Mouse (Mus musculus) midbrain, embryonic 10.5 days (tissue): ENCODE results near the gene Morn1. TPM values are rescaled to one million over a fixed set of nuclear protein-coding genes. Genes with fewer than 3 reads are reported as not detected.

Source experiments
- DNase-seq: peaks from one replicate; pipeline ENCODE4 v3.0.0-alpha.2; 2017; ENCODE audit warnings: low spot score
- H3K27ac ChIP-seq: fragments of 300-500 bp; sonication (generic); replicated peaks from 2 replicates; pipeline ENCODE4 v1.5.1; 2016; ENCODE audit warnings: mild to moderate bottlenecking
- H3K27me3 ChIP-seq: fragments of 300-500 bp; sonication (generic); 2 replicates; pipeline ENCODE4 v1.6.1; 2016; ENCODE audit warnings: low read depth, mild to moderate bottlenecking; ENCODE audit not compliant: poor library complexity, severe bottlenecking
- H3K36me3 ChIP-seq: fragments of 300-500 bp; sonication (generic); 2 replicates; pipeline ENCODE4 v1.6.1; 2016; ENCODE audit warnings: mild to moderate bottlenecking, moderate library complexity
- H3K4me1 ChIP-seq: fragments of 300-500 bp; sonication (generic); 2 replicates; pipeline ENCODE4 v1.6.1; 2016
- H3K4me3 ChIP-seq: fragments of 300-500 bp; sonication (generic); 2 replicates; pipeline ENCODE4 v1.5.1; 2016; ENCODE audit warnings: mild to moderate bottlenecking, moderate library complexity
- H3K9me3 ChIP-seq: fragments of 300-500 bp; sonication (generic); replicated peaks from 2 replicates; pipeline ENCODE4 v1.6.1; 2016; ENCODE audit warnings: mild to moderate bottlenecking
- WGBS: fragments of 180-500 bp; shearing (Covaris S2); methylation state at CpG from one replicate; pipeline ENCODE4 v1.1.7; 2016; 5-methylcytosine and 5-hydroxymethylcytosine counted together
- polyA plus RNA-seq: library from polyadenylated mRNA; unstranded; fragments of >200 nt; fragmentation: Nextera tagmentation; extraction: Ambion mirVana; gene quantifications from 2 replicates; pipeline ENCODE4 v1.2.1, GENCODE M21; 2016

Gene Morn1
- polyA plus RNA-seq, 1 experiment from 2014 or later, result 5.1 TPM

DNA sequence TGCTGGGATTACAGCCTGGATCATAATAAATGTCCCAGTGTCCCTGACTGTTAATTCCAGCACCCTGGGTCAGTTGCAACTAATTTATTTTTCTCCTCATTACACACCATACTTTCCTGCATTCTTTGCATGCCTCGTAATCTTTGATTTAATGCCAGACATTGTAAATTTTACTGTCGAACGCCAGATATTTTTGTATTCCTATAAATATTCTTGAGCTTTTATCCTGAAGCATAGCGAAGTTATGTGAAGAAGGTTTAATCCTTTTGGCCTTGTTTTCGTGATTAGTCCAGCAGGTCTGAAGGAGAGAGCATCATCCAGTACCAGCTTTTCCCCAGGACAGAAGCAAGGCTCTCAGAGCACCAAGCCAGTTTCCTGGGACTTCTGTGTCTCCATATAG is 23.1 kb downstream of the Morn1 start:
- H3K4me1 ChIP-seq, result peaks cover 6% of the 10 kb centered on the region; the same call in 1 of the 2 replicates
- H3K27ac ChIP-seq, result no peak overlapping the region
- no peak for DNase-seq
- no peak overlapping the region for H3K4me3 ChIP-seq
- 89% methylated on average over 5 of the region's 5 CpGs for WGBS
- H3K36me3 ChIP-seq, result no peaks in the 10 kb centered on the region
- H3K27me3 ChIP-seq, result no peaks in the 10 kb centered on the region
- no peaks in the 10 kb centered on the region for H3K9me3 ChIP-seq

DNA sequence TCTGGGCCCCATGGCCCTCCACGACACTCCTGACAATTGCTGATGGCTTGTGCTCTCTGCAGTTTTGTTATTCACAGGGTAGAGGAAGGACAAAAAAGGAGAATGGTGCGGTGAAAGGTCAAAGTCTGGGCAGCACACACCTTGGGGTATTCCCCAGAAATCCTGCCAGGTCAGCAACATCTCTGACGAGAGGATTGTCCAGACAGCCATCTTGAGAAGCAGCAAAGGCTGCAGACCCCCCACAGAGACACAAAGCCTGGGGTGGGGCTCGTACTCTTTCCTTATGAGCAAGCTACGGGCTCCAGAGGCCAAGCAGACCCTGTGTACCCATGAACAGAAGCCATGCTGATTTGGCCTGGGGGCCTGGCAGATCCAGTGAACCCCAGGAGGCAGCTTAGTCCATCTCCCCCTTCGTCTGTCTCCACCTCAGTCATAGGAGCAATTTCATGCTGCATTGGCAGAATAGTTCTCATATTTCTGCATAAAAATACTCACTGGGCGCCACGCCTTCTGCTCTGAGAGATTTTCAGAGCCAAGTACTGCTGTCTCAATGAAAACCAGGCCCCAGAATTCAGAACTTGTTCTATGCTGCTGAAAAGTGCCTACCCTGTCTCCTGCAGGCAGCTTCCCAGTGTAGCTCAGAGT is 27.5 kb downstream of the Morn1 start:
- Histone ChIP-seq H3K27me3 (no peaks in the 10 kb centered on the region), H3K4me3 (no peak overlapping the region), H3K4me1 (peaks cover 23% of the 10 kb centered on the region), H3K9me3 (no peaks in the 10 kb centered on the region), H3K27ac (0 out of 2 replicates have a peak overlapping the region, but pooled peaks have one; percentile 24), H3K36me3 (no peaks in the 10 kb centered on the region)
- no peak for DNase-seq
- 74% methylated on average over 8 of the region's 8 CpGs for WGBS

DNA sequence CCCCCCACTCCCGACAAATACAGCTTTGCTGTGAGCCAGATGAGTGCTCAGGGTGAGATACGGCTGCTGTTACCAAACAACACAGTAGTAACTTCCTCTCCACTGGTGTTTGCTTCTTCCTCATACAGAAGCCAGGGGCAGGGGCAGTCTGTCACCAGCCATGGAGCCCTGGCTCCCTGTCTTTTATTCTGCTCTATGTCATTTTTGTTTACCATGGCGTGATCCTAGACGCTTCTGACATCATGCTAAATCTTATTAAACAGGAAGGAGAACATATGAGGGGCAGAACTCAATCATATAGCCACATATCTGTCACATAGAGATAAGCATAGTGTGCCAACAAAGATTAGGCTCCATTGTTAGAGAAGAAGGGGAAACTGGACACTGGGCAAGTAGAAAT is 30.2 kb downstream of the Morn1 start:
- H3K27ac ChIP-seq, result no peak overlapping the region
- H3K27me3 ChIP-seq, result no peaks in the 10 kb centered on the region
- no peak for DNase-seq
- H3K4me3 ChIP-seq, result no peak overlapping the region
- WGBS, result 91% methylated on average over 4 of the region's 4 CpGs
- peaks cover 37% of the 10 kb centered on the region for H3K4me1 ChIP-seq
- H3K9me3 ChIP-seq, result no peaks in the 10 kb centered on the region
- H3K36me3 ChIP-seq, result no peaks in the 10 kb centered on the region

DNA sequence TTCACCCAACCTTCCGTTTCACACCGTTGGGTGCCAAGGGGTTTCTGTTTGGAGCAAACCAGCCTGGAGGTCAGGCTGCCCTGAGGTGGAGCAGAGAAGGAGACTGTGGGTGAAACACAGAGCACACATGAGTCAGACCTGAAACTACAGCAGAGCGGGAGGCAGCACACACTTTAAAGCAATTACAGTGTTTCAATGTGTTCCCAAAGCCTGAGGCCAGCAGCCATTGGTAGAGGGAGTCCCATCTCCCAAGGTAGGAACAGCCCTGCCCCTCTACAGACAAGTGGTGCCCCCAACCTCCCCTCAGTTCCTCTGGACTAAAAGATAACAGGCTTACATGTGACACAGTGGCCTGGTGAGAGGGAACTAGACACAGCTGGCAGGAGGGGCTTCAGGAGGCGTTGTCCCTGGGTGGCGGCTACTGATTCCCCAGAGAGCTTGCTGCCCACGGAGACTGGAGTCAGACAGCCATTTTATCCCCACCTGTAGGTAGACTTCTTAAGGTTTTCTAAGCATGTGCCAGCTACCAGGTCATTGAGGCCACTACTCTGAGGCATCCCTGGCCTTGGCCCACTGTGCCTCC is 31.1 kb downstream of the Morn1 start:
- no peak for DNase-seq
- Histone ChIP-seq H3K36me3 (no peaks in the 10 kb centered on the region), H3K4me1 (peaks cover 43% of the 10 kb centered on the region), H3K27me3 (no peaks in the 10 kb centered on the region), H3K9me3 (no peaks in the 10 kb centered on the region), H3K4me3 (no peak overlapping the region), H3K27ac (no peak overlapping the region)
- 83% methylated on average over 6 of the region's 6 CpGs for WGBS

DNA sequence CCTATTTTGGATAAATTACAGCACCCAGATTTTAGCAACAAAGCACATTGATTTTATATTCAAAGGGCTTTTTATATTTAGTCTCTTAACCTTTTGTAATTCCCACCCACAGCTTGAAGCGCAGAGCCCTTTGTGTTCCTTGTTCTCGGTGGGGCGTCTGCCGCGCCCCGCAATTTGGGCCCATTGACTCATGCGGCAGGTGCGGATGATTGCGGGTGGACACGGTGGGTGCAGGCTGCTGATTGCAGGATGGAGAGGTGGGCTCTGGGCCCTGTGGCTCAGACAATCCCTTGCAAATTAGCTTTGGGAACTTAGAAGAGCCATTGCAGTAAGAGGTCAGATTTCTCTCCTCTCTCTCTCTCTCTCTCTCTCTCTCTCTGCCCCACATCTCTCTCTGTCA is 31.9 kb downstream of the Morn1 start:
- no peak for DNase-seq
- Histone ChIP-seq H3K27me3 (no peaks in the 10 kb centered on the region), H3K4me3 (no peak overlapping the region), H3K36me3 (no peaks in the 10 kb centered on the region), H3K27ac (0 out of 2 replicates have a peak overlapping the region, but pooled peaks have one; percentile 38), H3K4me1 (peaks cover 49% of the 10 kb centered on the region), H3K9me3 (no peaks in the 10 kb centered on the region)
- 82% methylated on average over 10 of the region's 10 CpGs for WGBS

DNA sequence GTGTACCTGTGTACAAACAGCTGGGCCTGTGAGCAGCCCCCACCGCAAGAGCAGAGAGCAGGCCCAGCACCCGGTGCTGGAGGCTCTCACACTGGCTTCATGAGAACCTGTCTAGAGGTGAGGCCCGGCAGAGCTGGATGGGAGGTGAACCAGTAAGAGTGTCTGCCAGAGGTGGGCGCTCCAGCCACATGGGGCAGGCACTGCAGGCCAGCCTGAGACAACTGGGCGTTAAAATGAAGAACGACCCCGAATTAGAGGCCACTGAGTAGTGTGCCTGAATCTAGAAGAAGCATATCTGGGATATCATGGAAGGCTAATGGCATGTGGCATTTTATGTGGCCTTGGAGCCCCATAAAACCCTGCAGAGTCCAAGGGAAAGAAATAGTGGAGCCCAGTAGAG is 33.7 kb downstream of the Morn1 start:
- Histone ChIP-seq H3K4me3 (no peak overlapping the region), H3K27me3 (no peaks in the 10 kb centered on the region), H3K4me1 (peaks cover 50% of the 10 kb centered on the region), H3K27ac (no peak overlapping the region), H3K36me3 (no peaks in the 10 kb centered on the region), H3K9me3 (no peaks in the 10 kb centered on the region)
- 90% methylated on average over 7 of the region's 7 CpGs for WGBS
- no peak for DNase-seq

DNA sequence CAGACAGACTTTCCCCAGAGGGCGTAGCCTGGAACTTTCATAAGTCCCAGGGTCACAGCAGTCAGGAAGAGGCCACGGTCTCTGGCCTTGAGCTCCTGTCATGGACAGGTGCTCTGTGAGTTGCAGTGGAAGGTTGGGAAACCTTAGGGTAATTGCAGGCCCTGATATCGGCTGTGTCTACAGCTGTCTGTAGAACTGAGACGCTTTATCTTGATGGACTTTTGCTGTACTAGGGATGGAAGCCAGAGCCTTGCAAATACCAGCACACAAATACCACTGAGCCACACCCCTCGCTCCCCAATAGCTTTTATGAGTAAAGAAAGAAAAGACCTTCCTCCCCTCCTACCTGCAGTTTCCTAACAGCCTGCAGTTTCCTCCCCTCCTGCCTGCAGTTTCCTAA is 34.2 kb downstream of the Morn1 start:
- no peak for DNase-seq
- Histone ChIP-seq H3K4me3 (no peak overlapping the region), H3K9me3 (no peaks in the 10 kb centered on the region), H3K36me3 (no peaks in the 10 kb centered on the region), H3K27me3 (no peaks in the 10 kb centered on the region), H3K4me1 (peaks cover 51% of the 10 kb centered on the region), H3K27ac (0 out of 2 replicates have a peak overlapping the region, but pooled peaks have one; percentile 42)
- WGBS, result 81% methylated on average over 5 of the region's 5 CpGs

DNA sequence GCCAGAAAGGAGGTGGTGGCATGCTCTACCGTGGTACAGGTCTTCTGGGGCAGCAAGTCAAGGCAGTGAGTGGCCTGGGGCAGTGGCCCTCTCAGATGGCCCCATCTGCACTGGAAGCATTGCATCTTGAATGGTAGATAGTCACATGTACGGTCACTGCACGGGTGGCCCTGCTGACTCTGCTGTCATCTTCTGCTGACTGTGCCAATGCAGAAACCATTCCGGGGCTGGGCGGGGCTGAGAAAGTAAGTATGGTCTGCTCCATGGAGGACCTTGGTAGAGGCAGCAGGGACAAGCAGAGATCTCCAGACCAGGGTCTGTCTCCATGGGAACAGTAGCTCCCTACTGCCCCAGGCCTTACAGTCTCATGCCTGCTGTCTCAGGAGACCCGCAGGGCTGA is 34.8 kb downstream of the Morn1 start:
- no peak for DNase-seq
- Histone ChIP-seq H3K4me3 (no peak overlapping the region), H3K4me1 (peaks cover 55% of the 10 kb centered on the region), H3K36me3 (no peaks in the 10 kb centered on the region), H3K9me3 (no peaks in the 10 kb centered on the region), H3K27me3 (no peaks in the 10 kb centered on the region), H3K27ac (peak overlapping the region; percentile 42; the same call in 1 of the 2 replicates)
- WGBS, result 87% methylated on average over 6 of the region's 6 CpGs

DNA sequence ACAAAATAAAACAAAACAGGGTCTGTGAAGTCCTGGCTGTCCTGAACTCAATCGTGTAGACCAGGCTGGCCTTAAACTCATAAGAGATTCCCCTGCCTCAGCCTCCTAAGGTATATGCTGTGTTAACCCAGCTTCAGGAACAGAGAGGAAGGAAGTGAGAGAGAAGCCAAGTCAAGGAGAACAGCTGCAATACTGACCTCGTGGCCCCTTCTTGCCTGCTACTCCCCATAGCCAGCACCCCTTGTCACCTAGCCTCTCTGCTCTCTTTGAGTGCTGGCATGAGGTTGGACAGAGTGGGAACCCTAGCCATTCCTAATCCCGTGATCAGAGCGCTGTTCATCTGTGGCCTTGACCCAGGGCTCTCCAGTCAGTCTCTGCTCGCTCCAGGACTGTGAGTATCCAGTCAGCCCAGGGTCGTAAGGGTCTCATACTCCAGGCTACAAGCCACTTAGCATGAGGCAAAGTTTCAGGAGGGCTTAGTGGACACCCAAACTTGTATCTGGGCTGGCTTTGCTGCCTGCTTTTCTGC is 35.6 kb downstream of the Morn1 start:
- Histone ChIP-seq H3K36me3 (no peaks in the 10 kb centered on the region), H3K27ac (peak overlapping the region; percentile 64), H3K27me3 (no peaks in the 10 kb centered on the region), H3K4me3 (no peak overlapping the region), H3K4me1 (peaks cover 60% of the 10 kb centered on the region), H3K9me3 (no peaks in the 10 kb centered on the region)
- no peak for DNase-seq
- WGBS, result 88% methylated on average over 6 of the region's 6 CpGs

DNA sequence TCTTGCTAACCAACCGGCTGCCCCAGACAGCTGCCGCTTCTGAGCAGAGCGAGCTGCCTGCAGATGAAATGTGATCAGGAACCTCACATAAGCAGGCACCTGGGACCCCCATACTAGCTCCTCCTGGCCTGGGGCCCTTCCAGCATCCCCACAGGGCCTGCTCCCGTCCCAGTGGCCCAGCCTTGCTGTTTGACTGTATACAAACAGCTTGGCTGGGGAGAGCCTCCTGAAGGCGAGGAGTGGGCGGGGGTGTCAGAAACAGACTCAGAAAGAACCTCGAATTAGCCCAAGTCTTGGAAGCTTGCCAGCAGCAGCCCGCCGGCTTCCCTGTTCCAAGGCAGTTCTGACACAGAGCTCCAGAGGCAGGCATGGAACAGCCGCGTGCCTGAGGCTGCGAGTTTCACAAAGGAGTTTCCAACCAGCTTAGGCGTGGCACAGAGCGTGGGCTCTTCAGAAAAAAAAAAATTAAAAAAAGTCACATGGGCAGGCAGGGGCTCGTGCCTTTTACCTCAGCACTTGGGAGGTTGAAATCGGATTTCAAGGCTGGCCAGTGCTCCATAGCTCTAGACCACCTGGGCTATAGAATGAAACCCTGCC is 36.2 kb downstream of the Morn1 start:
- Histone ChIP-seq H3K9me3 (no peaks in the 10 kb centered on the region), H3K27ac (peak overlapping the region; percentile 64), H3K36me3 (no peaks in the 10 kb centered on the region), H3K27me3 (no peaks in the 10 kb centered on the region), H3K4me3 (no peak overlapping the region), H3K4me1 (peaks cover 59% of the 10 kb centered on the region)
- 70% methylated on average over 16 of the region's 16 CpGs for WGBS
- DNase-seq, result no peak

DNA sequence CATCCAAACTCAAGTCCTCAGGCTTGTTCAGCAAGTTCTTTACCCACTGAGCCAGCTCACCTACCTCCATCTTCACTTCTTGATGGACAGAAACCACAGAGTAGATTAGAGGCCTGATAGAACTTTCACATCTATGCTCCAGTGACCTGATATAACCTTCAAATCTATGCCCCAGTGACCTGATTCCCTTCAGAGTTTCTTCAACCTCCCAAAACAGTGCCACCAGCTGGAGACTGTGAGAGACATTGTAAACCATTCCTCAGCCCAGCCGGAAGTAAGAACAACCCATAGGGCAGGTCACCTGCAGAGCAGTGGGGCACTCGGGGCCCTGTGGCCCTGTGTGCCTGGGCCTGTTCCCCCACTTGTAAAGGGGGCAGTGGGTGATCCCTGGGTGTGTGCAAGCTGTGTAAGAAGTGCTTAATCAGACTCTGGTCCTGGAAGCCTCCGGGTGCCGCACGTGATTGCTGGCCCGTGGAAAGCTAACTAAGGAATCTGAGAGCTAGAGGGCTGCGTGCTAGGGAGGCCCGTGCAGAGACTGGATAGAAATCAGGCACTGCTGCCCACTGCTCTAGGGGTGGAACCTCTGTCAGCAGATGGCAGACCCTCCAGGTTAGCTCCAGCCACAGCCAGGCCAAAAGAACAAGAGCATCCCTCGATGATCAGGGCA is 37.6 kb downstream of the Morn1 start:
- no peak overlapping the region for H3K4me3 ChIP-seq
- H3K27me3 ChIP-seq, result no peaks in the 10 kb centered on the region
- 79% methylated on average over 9 of the region's 9 CpGs for WGBS
- H3K4me1 ChIP-seq, result peaks cover 52% of the 10 kb centered on the region
- no peak for DNase-seq
- peak overlapping the region; percentile 55; the same call in 1 of the 2 replicates for H3K27ac ChIP-seq
- no peaks in the 10 kb centered on the region for H3K9me3 ChIP-seq
- no peaks in the 10 kb centered on the region for H3K36me3 ChIP-seq

DNA sequence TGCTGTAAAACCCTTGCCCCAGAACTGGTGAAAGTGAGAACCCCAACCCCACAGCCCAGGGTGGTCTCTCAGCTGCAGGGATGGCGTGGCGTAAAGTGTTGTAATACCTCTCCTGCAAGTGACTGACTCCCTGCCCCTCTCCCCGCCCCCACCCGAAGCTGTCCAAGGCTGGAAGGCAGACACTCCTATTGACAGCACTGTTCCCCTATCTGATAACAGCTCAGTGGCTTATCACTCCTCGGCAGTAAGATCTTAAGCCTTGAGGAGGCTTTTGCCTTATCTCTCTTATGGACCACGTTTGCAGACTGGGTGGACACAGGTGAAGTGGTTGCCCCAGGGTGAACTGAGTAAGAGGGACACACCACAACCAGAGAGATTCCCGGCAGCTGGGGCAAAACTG is 38.9 kb downstream of the Morn1 start:
- Histone ChIP-seq H3K9me3 (no peaks in the 10 kb centered on the region), H3K36me3 (no peaks in the 10 kb centered on the region), H3K27me3 (no peaks in the 10 kb centered on the region), H3K27ac (peak overlapping the region; percentile 10), H3K4me1 (peaks cover 48% of the 10 kb centered on the region), H3K4me3 (no peak overlapping the region)
- WGBS, result 64% methylated on average over 7 of the region's 7 CpGs
- no peak for DNase-seq
